Mouse (Mus musculus) forebrain, embryonic 10.5 days (tissue): ENCODE data around the gene Gm3500. TPM values are rescaled to one million over a fixed set of nuclear protein-coding genes. Genes with fewer than 3 reads are reported as not detected.
"Not testable (repeated sequence)": the region's sequence is repeated elsewhere in the genome, so short reads cannot be mapped to it uniquely, and the experiment has no call there.

Experiments used
- DNase-seq: peaks from one replicate; pipeline ENCODE4 v3.0.0-alpha.2; 2017; ENCODE audit warnings: low spot score; ENCODE audit errors: extremely low spot score
- H3K27ac ChIP-seq: fragments of 300-500 bp; sonication (generic); 2 replicates; pipeline ENCODE4 v1.5.1; 2016; ENCODE audit warnings: mild to moderate bottlenecking
- H3K27me3 ChIP-seq: fragments of 300-500 bp; sonication (generic); 2 replicates; pipeline ENCODE4 v1.6.1; 2016; ENCODE audit warnings: mild to moderate bottlenecking; ENCODE audit not compliant: poor library complexity, severe bottlenecking
- H3K36me3 ChIP-seq: fragments of 300-500 bp; sonication (generic); replicated peaks from 2 replicates; pipeline ENCODE4 v1.6.1; 2016; ENCODE audit warnings: mild to moderate bottlenecking, moderate library complexity
- H3K4me1 ChIP-seq: fragments of 300-500 bp; sonication (generic); 2 replicates; pipeline ENCODE4 v1.6.1; 2016
- H3K4me3 ChIP-seq: fragments of 300-500 bp; sonication (generic); 2 replicates; pipeline ENCODE4 v1.5.1; 2016; ENCODE audit warnings: mild to moderate bottlenecking, moderate library complexity
- H3K9me3 ChIP-seq: fragments of 300-500 bp; sonication (generic); 2 replicates; pipeline ENCODE4 v1.6.1; 2016; ENCODE audit warnings: mild to moderate bottlenecking, moderate library complexity
- WGBS: fragments of 180-500 bp; shearing (Covaris S2); methylation state at CpG from one replicate; pipeline ENCODE4 v1.1.7; 2016; 5-methylcytosine and 5-hydroxymethylcytosine counted together
- polyA plus RNA-seq: library from polyadenylated mRNA; unstranded; fragments of >200 nt; fragmentation: Nextera tagmentation; extraction: Ambion mirVana; gene quantifications from 2 replicates; pipeline ENCODE4 v1.2.1, GENCODE M21; 2016

Gm3500 gene
- 0.09 TPM in 1 of 2 replicates, not detected in the other for polyA plus RNA-seq

DNA sequence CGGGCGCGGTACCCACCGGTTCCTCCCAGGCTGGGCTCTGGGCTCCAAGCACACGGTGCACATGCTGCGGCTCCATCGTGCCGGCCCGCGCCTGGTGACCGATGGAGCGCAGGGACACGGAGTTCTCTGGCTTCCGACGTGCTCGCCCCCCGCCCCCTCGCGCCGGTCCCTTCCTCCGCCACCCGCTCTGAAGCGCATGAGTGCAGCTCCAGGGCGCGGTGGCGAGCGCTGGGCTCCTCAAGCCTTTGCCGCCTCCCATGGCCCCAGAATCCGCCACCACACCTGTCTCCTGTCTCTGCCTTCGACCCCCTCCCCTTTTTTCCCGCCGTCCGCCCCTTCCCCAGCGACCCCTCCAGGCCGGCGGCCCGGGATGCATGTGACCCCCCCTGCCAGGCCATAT, at the start of gene Gm3500:
TSS of gene Gm3500 (minus strand) at position 101 of the 400 bp plus-strand sequence.
- not testable (repeated sequence) for H3K9me3 ChIP-seq, H3K36me3 ChIP-seq, H3K27ac ChIP-seq, DNase-seq, H3K4me3 ChIP-seq, H3K4me1 ChIP-seq, H3K27me3 ChIP-seq
- WGBS: no CpG with 5 or more reads among the region's 37 CpGs

GRCm38 (mm10) chr14:5334828-5335227, 54.0 kb downstream of the Gm3500 start, which contains the start of gene Gm3542:
TSS of gene Gm3542 (minus strand) at chr14:5334928.
- not testable (repeated sequence) for H3K4me3 ChIP-seq, H3K36me3 ChIP-seq, H3K4me1 ChIP-seq, H3K27ac ChIP-seq, H3K27me3 ChIP-seq, H3K9me3 ChIP-seq, DNase-seq
- WGBS: no CpG with 5 or more reads among the region's 2 CpGs

Other genes starting within 250 kb of the Gm3500 start
- gene Gm3317, start 224.5 kb downstream of the Gm3500 start, polyA plus RNA-seq: not detected in 2 replicates
- not detected in 2 replicates for gene Gm8271, start 203.3 kb downstream of the Gm3500 start, polyA plus RNA-seq
- not detected in 2 replicates for gene Gm3526, start 128.5 kb downstream of the Gm3500 start, polyA plus RNA-seq
- not detected in 2 replicates for gene Gm3542, start 54.1 kb downstream of the Gm3500 start, polyA plus RNA-seq
- 1.4 and 1.5 TPM in 2 replicates for gene Gm3194, start 66.4 kb upstream of the Gm3500 start, polyA plus RNA-seq
- gene Gm8246, start 88.8 kb upstream of the Gm3500 start, polyA plus RNA-seq: not detected in 2 replicates
- not detected in 2 replicates for gene Gm3187, start 95.2 kb upstream of the Gm3500 start, polyA plus RNA-seq
- gene Gm3488, start 112.6 kb upstream of the Gm3500 start, polyA plus RNA-seq: 1.6 and 2.0 TPM in 2 replicates
- not detected in 2 replicates for gene Gm3532, start 149.4 kb upstream of the Gm3500 start, polyA plus RNA-seq
- gene Gm8265, start 244.0 kb upstream of the Gm3500 start, polyA plus RNA-seq: not detected in 2 replicates